Mouse (Mus musculus): ENCODE results near the gene Brdt. TPM values are rescaled to one million over a fixed set of nuclear protein-coding genes. Genes with fewer than 3 reads are reported as not detected.

Brdt gene
- total and polyA plus RNA-seq, 2 experiments from 2014 or later = 0.70 to 1.1 TPM

GRCm38 (mm10) chr5:107405361-107405760, 74.4 kb downstream of the Brdt start:
- Histone ChIP-seq H3K36me3 (replicated peaks; ENCODE audit: control insufficient read depth, insufficient read depth, low read length) (no peaks in the 10 kb centered on the region), H3K4me3 (ENCODE audit: low read depth, low read length) (no peak overlapping the region), H3K9me3 (replicated peaks; ENCODE audit: control insufficient read depth, low read length) (no peaks in the 10 kb centered on the region), H3K9ac (replicated peaks; ENCODE audit: low read depth, low read length) (no peak overlapping the region), H3K27ac (ENCODE audit: low read depth) (no peak overlapping the region), H3K4me1 (ENCODE audit: control insufficient read depth, insufficient read depth) (no peaks in the 10 kb centered on the region), H3K27me3 (ENCODE audit: control insufficient read depth, insufficient read depth, low read length) (peaks cover 29% of the 10 kb centered on the region), H3K4me2 (ENCODE audit: low read depth, low read length) (no peak overlapping the region)
- ATAC-seq (ENCODE audit: insufficient read depth, low read depth) (no peak), DNase-seq (ENCODE audit: low spot score) (no peak)
- no peak for TF ChIP-seq CTCF (IDR thresholded peaks at IDR 0.05; ENCODE audit: low read depth)
- no peak for TF ChIP-seq EP300 (IDR thresholded peaks at IDR 0.05; ENCODE audit: low read depth)
- WGBS = 51% methylated on average over 4 of the region's 4 CpGs

- no peak for DNase-seq (ENCODE audit: low spot score)
- no peak overlapping the region for H3K9ac ChIP-seq (replicated peaks; ENCODE audit: low read depth, low read length)
- TF ChIP-seq EP300 (IDR thresholded peaks at IDR 0.05; ENCODE audit: low read depth) = no peak
- no peak for TF ChIP-seq CTCF (IDR thresholded peaks at IDR 0.05; ENCODE audit: low read depth)
- no peak overlapping the region for H3K4me3 ChIP-seq (ENCODE audit: low read depth, low read length)
- H3K4me1 ChIP-seq (ENCODE audit: control insufficient read depth, insufficient read depth) = no peaks in the 10 kb centered on the region
- peaks cover under 1% of the 10 kb centered on the region; the same call in 1 of the 2 replicates for H3K27me3 ChIP-seq (ENCODE audit: control insufficient read depth, insufficient read depth, low read length)
- no peak overlapping the region for H3K4me2 ChIP-seq (ENCODE audit: low read depth, low read length)
- no peaks in the 10 kb centered on the region for H3K36me3 ChIP-seq (replicated peaks; ENCODE audit: control insufficient read depth, insufficient read depth, low read length)
- no peaks in the 10 kb centered on the region for H3K9me3 ChIP-seq (replicated peaks; ENCODE audit: control insufficient read depth, low read length)
- no peak for ATAC-seq (ENCODE audit: insufficient read depth, low read depth)
- no peak overlapping the region for H3K27ac ChIP-seq (ENCODE audit: low read depth)
- 91% methylated on average over 1 of the region's 1 CpGs for WGBS
Observed at GRCm38 (mm10) chr5:107410305-107410704, 79.3 kb downstream of the Brdt start.

- Histone ChIP-seq H3K9me3 (replicated peaks; ENCODE audit: control insufficient read depth, low read length) (no peaks in the 10 kb centered on the region), H3K4me2 (ENCODE audit: low read depth, low read length) (no peak overlapping the region), H3K36me3 (replicated peaks; ENCODE audit: control insufficient read depth, insufficient read depth, low read length) (no peaks in the 10 kb centered on the region), H3K27ac (ENCODE audit: low read depth) (no peak overlapping the region), H3K9ac (replicated peaks; ENCODE audit: low read depth, low read length) (no peak overlapping the region), H3K27me3 (ENCODE audit: control insufficient read depth, insufficient read depth, low read length) (no peaks in the 10 kb centered on the region), H3K4me3 (ENCODE audit: low read depth, low read length) (no peak overlapping the region), H3K4me1 (ENCODE audit: control insufficient read depth, insufficient read depth) (no peaks in the 10 kb centered on the region)
- no peak for DNase-seq (ENCODE audit: low spot score)
- TF ChIP-seq EP300 (IDR thresholded peaks at IDR 0.05; ENCODE audit: low read depth) = no peak
- no peak for ATAC-seq (ENCODE audit: insufficient read depth, low read depth)
- WGBS = 51% methylated on average over 4 of the region's 4 CpGs
Observed at GRCm38 (mm10) chr5:107411326-107411725, 80.4 kb downstream of the Brdt start.

- no peaks in the 10 kb centered on the region for H3K27me3 ChIP-seq (ENCODE audit: control insufficient read depth, insufficient read depth, low read length)
- no peak for TF ChIP-seq EP300 (IDR thresholded peaks at IDR 0.05; ENCODE audit: low read depth)
- TF ChIP-seq CTCF (IDR thresholded peaks at IDR 0.05; ENCODE audit: low read depth) = no peak
- no peak overlapping the region for H3K27ac ChIP-seq (ENCODE audit: low read depth)
- H3K4me3 ChIP-seq (ENCODE audit: low read depth, low read length) = no peak overlapping the region
- no peaks in the 10 kb centered on the region for H3K36me3 ChIP-seq (replicated peaks; ENCODE audit: control insufficient read depth, insufficient read depth, low read length)
- no peaks in the 10 kb centered on the region for H3K9me3 ChIP-seq (replicated peaks; ENCODE audit: control insufficient read depth, low read length)
- WGBS = 71% methylated on average over 2 of the region's 2 CpGs
- DNase-seq (ENCODE audit: low spot score) (no peak), ATAC-seq (ENCODE audit: insufficient read depth, low read depth) (no peak)
- H3K9ac ChIP-seq (replicated peaks; ENCODE audit: low read depth, low read length) = no peak overlapping the region
- no peaks in the 10 kb centered on the region for H3K4me1 ChIP-seq (ENCODE audit: control insufficient read depth, insufficient read depth)
- no peak overlapping the region for H3K4me2 ChIP-seq (ENCODE audit: low read depth, low read length)
Observed at GRCm38 (mm10) chr5:107412285-107412684, 81.3 kb downstream of the Brdt start.

GRCm38 (mm10) chr5:107415098-107415497, 84.1 kb downstream of the Brdt start:
- Histone ChIP-seq H3K4me3 (ENCODE audit: low read depth, low read length) (no peak overlapping the region), H3K4me2 (ENCODE audit: low read depth, low read length) (no peak overlapping the region), H3K27me3 (ENCODE audit: control insufficient read depth, insufficient read depth, low read length) (no peaks in the 10 kb centered on the region), H3K36me3 (replicated peaks; ENCODE audit: control insufficient read depth, insufficient read depth, low read length) (no peaks in the 10 kb centered on the region), H3K27ac (ENCODE audit: low read depth) (no peak overlapping the region), H3K9me3 (replicated peaks; ENCODE audit: control insufficient read depth, low read length) (no peaks in the 10 kb centered on the region), H3K4me1 (ENCODE audit: control insufficient read depth, insufficient read depth) (no peaks in the 10 kb centered on the region), H3K9ac (replicated peaks; ENCODE audit: low read depth, low read length) (no peak overlapping the region)
- DNase-seq (ENCODE audit: low spot score) (no peak), ATAC-seq (ENCODE audit: insufficient read depth, low read depth) (no peak)
- 73% methylated on average over 2 of the region's 2 CpGs for WGBS
- TF ChIP-seq EP300 (IDR thresholded peaks at IDR 0.05; ENCODE audit: low read depth) (no peak), CTCF (IDR thresholded peaks at IDR 0.05; ENCODE audit: low read depth) (no peak)

GRCm38 (mm10) chr5:107421676-107422075, 90.7 kb downstream of the Brdt start:
- H3K9ac ChIP-seq (replicated peaks; ENCODE audit: low read depth, low read length) = no peak overlapping the region
- H3K27ac ChIP-seq (ENCODE audit: low read depth) = no peak overlapping the region
- no peak overlapping the region for H3K4me2 ChIP-seq (ENCODE audit: low read depth, low read length)
- no peaks in the 10 kb centered on the region for H3K27me3 ChIP-seq (ENCODE audit: control insufficient read depth, insufficient read depth, low read length)
- H3K4me1 ChIP-seq (ENCODE audit: control insufficient read depth, insufficient read depth) = no peaks in the 10 kb centered on the region
- H3K4me3 ChIP-seq (ENCODE audit: low read depth, low read length) = no peak overlapping the region
- WGBS = 18% methylated on average over 1 of the region's 1 CpGs
- ATAC-seq (ENCODE audit: insufficient read depth, low read depth) = no peak
- DNase-seq (ENCODE audit: low spot score) = no peak
- H3K36me3 ChIP-seq (replicated peaks; ENCODE audit: control insufficient read depth, insufficient read depth, low read length) = no peaks in the 10 kb centered on the region
- no peaks in the 10 kb centered on the region for H3K9me3 ChIP-seq (replicated peaks; ENCODE audit: control insufficient read depth, low read length)
- TF ChIP-seq EP300 (IDR thresholded peaks at IDR 0.05; ENCODE audit: low read depth) = no peak
- TF ChIP-seq CTCF (IDR thresholded peaks at IDR 0.05; ENCODE audit: low read depth) = no peak

Data from heart, postnatal 0 days (tissue).